Mouse (Mus musculus) liver, embryonic 11.5 days (tissue): Measurements from ENCODE around the gene Tespa1. TPM values are rescaled to one million over a fixed set of nuclear protein-coding genes. Genes with fewer than 3 reads are reported as not detected.
A peak's percentile ranks its signal among the peaks of the same experiment; 100 is the strongest.
"Not testable (repeated sequence)": the region's sequence is repeated elsewhere in the genome, so short reads cannot be mapped to it uniquely, and the experiment has no call there.

ENCODE experiments used
- ATAC-seq: fragments of 200-750 bp; cut with Nextera tagmentation; replicated peaks from 2 replicates; pipeline ENCODE4 v1.8.0; 2017; ENCODE audit warnings: moderate number of reproducible peaks, mild to moderate bottlenecking, moderate TSS enrichment, moderate library complexity; ENCODE audit not compliant: low FRiP score
- DNase-seq: peaks from one replicate; pipeline ENCODE4 v3.0.0-alpha.2; 2017; ENCODE audit warnings: low spot score
- H3K27ac ChIP-seq: fragments of 300-500 bp; sonication (generic); 2 replicates; pipeline ENCODE4 v1.5.1; 2014; ENCODE audit warnings: mild to moderate bottlenecking, low read depth, low read length, control low read depth
- H3K27me3 ChIP-seq: fragments of 300-500 bp; sonication (generic); replicated peaks from 2 replicates; pipeline ENCODE4 v1.6.1; 2014; ENCODE audit warnings: low read length, mixed read lengths; ENCODE audit not compliant: control insufficient read depth, insufficient read depth
- H3K36me3 ChIP-seq: fragments of 300-500 bp; sonication (generic); 2 replicates; pipeline ENCODE4 v1.6.1; 2014; ENCODE audit warnings: mild to moderate bottlenecking, low read length, moderate library complexity, mixed read lengths; ENCODE audit not compliant: control insufficient read depth, insufficient read depth
- H3K4me1 ChIP-seq: fragments of 300-500 bp; sonication (generic); replicated peaks from 2 replicates; pipeline ENCODE4 v1.6.1; 2014; ENCODE audit warnings: low read length, mixed read lengths; ENCODE audit not compliant: control insufficient read depth, insufficient read depth
- H3K4me2 ChIP-seq: fragments of 300-500 bp; sonication (generic); 2 replicates; pipeline ENCODE4 v1.6.1; 2014; ENCODE audit warnings: mild to moderate bottlenecking, control low read depth, moderate library complexity
- H3K4me3 ChIP-seq: fragments of 300-500 bp; sonication (generic); 2 replicates; pipeline ENCODE4 v1.5.1; 2014; ENCODE audit warnings: low read depth, low read length, control low read depth
- H3K9ac ChIP-seq: fragments of 300-500 bp; sonication (generic); 2 replicates; pipeline ENCODE4 v1.6.1; 2014; ENCODE audit warnings: low read depth, low read length, control low read depth
- H3K9me3 ChIP-seq: fragments of 300-500 bp; sonication (generic); 2 replicates; pipeline ENCODE4 v1.6.1; 2016; ENCODE audit warnings: low read length, inconsistent platforms, mixed read lengths; ENCODE audit not compliant: control insufficient read depth
- WGBS: fragments of 180-500 bp; shearing (Covaris S2); extraction: QIAGEN DNeasy Blood & Tissue Kit; methylation state at CpG from one replicate; pipeline ENCODE4 v1.1.7; 2014; 5-methylcytosine and 5-hydroxymethylcytosine counted together
- polyA plus RNA-seq: library from polyadenylated mRNA; unstranded; fragments of >200 nt; fragmentation: Nextera tagmentation; extraction: Ambion mirVana; gene quantifications from 2 replicates; pipeline ENCODE4 v1.2.1, GENCODE M21; 2014

Tespa1 gene
- polyA plus RNA-seq, 1 experiment from 2014 or later = 3.3 TPM

- 78% methylated on average over 1 of the region's 1 CpGs for WGBS
- Histone ChIP-seq H3K9ac (no peak overlapping the region), H3K27me3 (no peaks in the 10 kb centered on the region), H3K9me3 (no peaks in the 10 kb centered on the region), H3K4me2 (no peak overlapping the region), H3K36me3 (no peaks in the 10 kb centered on the region), H3K27ac (no peak overlapping the region), H3K4me3 (no peak overlapping the region), H3K4me1 (no peaks in the 10 kb centered on the region)
- DNase-seq = no peak
- no peak for ATAC-seq
Observed at GRCm38 (mm10) chr10:130330711-130331110, 8.0 kb downstream of the Tespa1 start.

GRCm38 (mm10) chr10:130336385-130336784 is 13.7 kb downstream of the Tespa1 start:
- H3K4me1 ChIP-seq = no peaks in the 10 kb centered on the region
- H3K27me3 ChIP-seq = no peaks in the 10 kb centered on the region
- DNase-seq (no peak), ATAC-seq (0 out of 2 replicates have a peak, but pooled peaks have one; percentile 41)
- H3K27ac ChIP-seq = no peak overlapping the region
- WGBS = 47% methylated on average over 1 of the region's 1 CpGs
- no peak overlapping the region for H3K9ac ChIP-seq
- no peak overlapping the region for H3K4me3 ChIP-seq
- no peaks in the 10 kb centered on the region for H3K9me3 ChIP-seq
- H3K36me3 ChIP-seq = no peaks in the 10 kb centered on the region
- no peak overlapping the region for H3K4me2 ChIP-seq

DNA sequence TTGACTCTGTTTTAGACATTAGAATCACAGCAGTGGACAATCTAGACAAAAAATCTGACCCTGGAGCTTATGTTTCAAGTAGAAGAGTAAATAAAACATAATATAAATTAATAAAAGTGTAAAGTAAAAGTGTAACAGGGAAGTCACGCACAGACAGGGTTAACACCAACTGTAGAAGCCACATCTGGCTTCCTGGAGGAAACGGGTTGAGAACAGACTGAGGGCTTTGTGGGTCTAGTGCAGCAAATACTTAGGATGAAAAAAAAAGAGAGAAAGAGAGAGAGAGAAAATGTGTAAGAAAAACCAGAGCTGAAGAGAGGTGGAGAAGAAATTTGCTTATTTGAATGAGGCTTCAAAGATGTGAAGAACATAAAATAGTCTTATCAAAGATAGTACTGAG is 14.9 kb downstream of the Tespa1 start:
- no peaks in the 10 kb centered on the region for H3K4me1 ChIP-seq
- no peak overlapping the region for H3K9ac ChIP-seq
- H3K4me2 ChIP-seq = no peak overlapping the region
- no peaks in the 10 kb centered on the region for H3K9me3 ChIP-seq
- ATAC-seq (no peak), DNase-seq (no peak)
- H3K27me3 ChIP-seq = no peaks in the 10 kb centered on the region
- no peak overlapping the region for H3K27ac ChIP-seq
- no peaks in the 10 kb centered on the region for H3K36me3 ChIP-seq
- no peak overlapping the region for H3K4me3 ChIP-seq
- whole genome bisulfite sequencing = 34% methylated on average over 2 of the region's 2 CpGs

DNA sequence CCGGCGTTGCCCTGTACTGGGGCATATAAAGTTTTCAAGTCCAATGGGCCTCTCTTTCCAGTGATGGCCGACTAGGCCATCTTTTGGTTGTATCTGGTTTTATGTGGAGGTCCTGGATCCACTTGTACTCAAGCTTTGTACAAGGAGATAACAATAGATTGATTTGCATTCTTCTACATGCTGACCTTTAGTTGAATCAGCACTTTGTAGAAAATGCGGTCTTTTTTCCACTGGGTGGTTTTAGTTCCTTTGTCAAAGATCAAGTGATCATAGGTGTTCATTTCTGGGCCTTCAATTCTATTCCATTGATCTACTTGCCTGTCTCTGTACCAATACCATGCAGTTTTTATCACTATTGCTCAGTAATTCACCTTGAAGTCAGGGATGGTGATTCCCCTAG is 17.4 kb downstream of the Tespa1 start:
- not testable (repeated sequence) for H3K27ac ChIP-seq, H3K4me1 ChIP-seq, H3K9me3 ChIP-seq, ATAC-seq, H3K27me3 ChIP-seq, H3K9ac ChIP-seq, DNase-seq, H3K36me3 ChIP-seq, H3K4me3 ChIP-seq, H3K4me2 ChIP-seq
- 83% methylated on average over 4 of the region's 4 CpGs for WGBS

GRCm38 (mm10) chr10:130344056-130344455 is 21.4 kb downstream of the Tespa1 start:
- WGBS = 71% methylated on average over 1 of the region's 1 CpGs
- ATAC-seq (no peak), DNase-seq (no peak)
- Histone ChIP-seq H3K9ac (no peak overlapping the region), H3K9me3 (no peaks in the 10 kb centered on the region), H3K4me1 (no peaks in the 10 kb centered on the region), H3K36me3 (no peaks in the 10 kb centered on the region), H3K27ac (no peak overlapping the region), H3K4me2 (no peak overlapping the region), H3K4me3 (no peak overlapping the region), H3K27me3 (no peaks in the 10 kb centered on the region)

DNA sequence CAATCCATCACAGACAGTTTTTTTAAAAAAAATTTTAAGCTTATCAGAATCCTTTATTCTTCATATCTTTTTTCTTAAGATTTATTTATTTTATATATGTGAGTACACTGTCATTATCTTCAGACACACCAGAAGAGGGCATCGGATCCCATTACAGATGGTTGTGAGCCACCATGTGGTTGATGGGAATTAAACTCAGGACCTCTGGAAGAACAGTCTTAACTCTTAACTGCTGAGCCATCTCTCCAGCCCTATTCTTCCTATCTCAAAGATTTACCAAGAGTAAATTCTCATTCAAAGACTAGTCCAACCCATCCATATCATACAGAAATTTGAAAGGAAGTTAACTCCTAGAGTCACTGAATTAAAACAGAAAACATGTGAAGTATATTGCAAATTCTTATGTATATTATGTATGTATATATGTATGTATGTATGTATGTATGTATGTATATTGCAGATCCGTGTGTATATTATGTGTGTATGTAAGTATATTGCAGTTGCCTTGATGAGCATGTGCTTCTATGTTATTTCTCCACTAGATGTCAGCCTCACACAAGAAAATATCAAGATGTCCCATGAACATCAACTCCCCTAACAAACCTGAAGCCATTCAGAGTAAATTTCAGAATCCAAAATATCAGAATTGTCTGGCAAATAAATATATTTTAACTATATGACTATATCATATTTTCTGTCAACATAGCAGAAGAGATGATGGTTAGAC is 40.9 kb downstream of the Tespa1 start:
- H3K27me3 ChIP-seq = no peaks in the 10 kb centered on the region
- 57% methylated on average over 2 of the region's 2 CpGs for WGBS
- ATAC-seq = peak; percentile 41; the same call in 1 of the 2 replicates
- H3K36me3 ChIP-seq = no peaks in the 10 kb centered on the region
- no peak overlapping the region for H3K9ac ChIP-seq
- H3K27ac ChIP-seq = no peak overlapping the region
- DNase-seq = no peak
- H3K9me3 ChIP-seq = no peaks in the 10 kb centered on the region
- no peak overlapping the region for H3K4me3 ChIP-seq
- no peaks in the 10 kb centered on the region for H3K4me1 ChIP-seq
- H3K4me2 ChIP-seq = no peak overlapping the region

- no peaks in the 10 kb centered on the region for H3K9me3 ChIP-seq
- DNase-seq (no peak), ATAC-seq (no peak)
- H3K36me3 ChIP-seq = no peaks in the 10 kb centered on the region
- H3K27me3 ChIP-seq = no peaks in the 10 kb centered on the region
- H3K27ac ChIP-seq = no peak overlapping the region
- H3K4me3 ChIP-seq = no peak overlapping the region
- H3K4me1 ChIP-seq = no peaks in the 10 kb centered on the region
- H3K9ac ChIP-seq = no peak overlapping the region
- no peak overlapping the region for H3K4me2 ChIP-seq
Observed at GRCm38 (mm10) chr10:130364766-130365165, 42.1 kb downstream of the Tespa1 start.

DNA sequence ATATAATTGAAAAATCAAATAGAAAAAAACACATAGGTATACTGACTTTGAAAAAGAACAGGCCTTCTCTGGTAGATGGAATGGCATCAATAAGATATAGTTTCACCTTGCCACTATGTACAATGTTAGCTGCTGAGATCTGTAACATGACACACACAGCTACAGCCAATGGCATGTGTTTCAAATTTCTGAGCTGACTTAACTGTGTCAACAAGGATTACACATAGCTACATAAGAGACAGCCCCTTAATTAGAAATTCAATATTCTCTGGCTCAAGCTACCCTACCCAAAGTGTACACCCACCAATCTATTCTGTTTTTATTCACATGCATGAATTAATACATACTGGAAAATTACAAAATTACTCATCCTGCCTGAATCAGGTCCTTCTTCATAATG is 45.7 kb downstream of the Tespa1 start:
- Histone ChIP-seq H3K4me3 (no peak overlapping the region), H3K9me3 (no peaks in the 10 kb centered on the region), H3K27ac (no peak overlapping the region), H3K27me3 (no peaks in the 10 kb centered on the region), H3K4me2 (no peak overlapping the region), H3K36me3 (no peaks in the 10 kb centered on the region), H3K4me1 (no peaks in the 10 kb centered on the region), H3K9ac (no peak overlapping the region)
- DNase-seq = no peak
- ATAC-seq = no peak

DNA sequence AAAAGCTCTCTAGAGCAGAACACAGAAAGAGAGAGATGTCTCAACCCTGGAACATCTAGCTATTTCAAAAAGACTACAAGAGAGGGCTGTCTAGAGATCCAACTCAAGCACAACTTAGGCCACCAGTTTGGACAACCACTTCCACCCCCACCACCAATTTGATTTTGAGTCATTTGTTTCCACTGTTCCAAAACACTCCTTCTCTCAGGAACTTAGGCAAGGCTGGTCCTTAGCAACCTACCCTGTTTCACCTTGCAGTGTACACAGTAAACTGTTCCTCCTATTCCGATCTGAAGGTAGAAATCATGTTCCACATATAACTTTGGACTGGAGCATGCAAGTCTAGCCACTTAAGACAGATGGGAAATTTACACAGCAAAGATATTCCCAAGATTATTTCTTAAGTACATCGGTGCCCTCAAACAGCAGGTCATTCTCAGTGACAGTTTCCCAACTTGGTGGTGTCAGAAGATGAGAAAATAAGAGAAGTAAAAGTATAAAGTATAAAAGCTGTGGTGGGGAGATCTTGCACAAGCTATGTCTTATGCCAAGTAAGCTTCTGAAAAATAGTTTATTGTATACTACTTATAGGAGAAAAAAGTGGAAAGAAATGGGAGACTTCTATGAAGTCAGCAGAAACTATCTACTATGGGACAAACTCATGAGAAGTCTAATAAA is 47.5 kb downstream of the Tespa1 start:
- 83% methylated on average over 2 of the region's 2 CpGs for WGBS
- Histone ChIP-seq H3K9me3 (no peaks in the 10 kb centered on the region), H3K4me1 (no peaks in the 10 kb centered on the region), H3K36me3 (no peaks in the 10 kb centered on the region), H3K4me2 (no peak overlapping the region), H3K9ac (no peak overlapping the region), H3K4me3 (no peak overlapping the region), H3K27me3 (no peaks in the 10 kb centered on the region), H3K27ac (no peak overlapping the region)
- no peak for ATAC-seq
- no peak for DNase-seq
